Mouse (Mus musculus) E14TG2a.4 (cell line): ENCODE data around the gene Psmb6.

Source experiments
- CTCF ChIP-seq: conservative IDR thresholded peaks from 2 replicates; pipeline ENCODE4 v1.5.1; 2014; ENCODE audit warnings: low read length
- POU5F1 ChIP-seq: IDR thresholded peaks from 2 replicates; pipeline ENCODE4 v1.6.1; 2014; ENCODE audit warnings: low read length, borderline replicate concordance

DNA sequence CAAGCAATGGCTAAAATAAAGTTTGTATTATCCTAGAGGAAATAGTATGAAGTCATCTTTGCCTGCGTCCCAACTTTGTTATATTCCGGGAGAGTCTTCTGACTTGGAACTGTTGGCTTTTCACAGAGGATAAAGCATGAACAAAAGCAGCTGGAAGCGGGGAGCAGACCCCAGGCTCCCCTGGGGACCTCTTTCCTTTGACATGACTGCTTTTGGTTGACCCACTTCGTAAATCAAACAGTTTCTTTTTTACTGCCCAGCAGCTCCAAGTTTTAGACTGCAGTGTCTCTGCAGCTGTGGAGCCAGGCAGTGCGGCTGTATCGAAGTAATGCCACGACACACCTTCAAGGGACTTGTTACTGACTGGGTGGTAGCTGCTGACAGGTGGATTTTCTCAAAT, 41.4 kb downstream of the Psmb6 start:
- TF ChIP-seq CTCF = no peak
- no peak for TF ChIP-seq POU5F1
